In genomic region chr1:74295456-74296171, GRCm38 (mm10) we compare ENCODE assay signal across 8 mouse cellular contexts. TPM values are rescaled to one million over a fixed set of nuclear protein-coding genes. Genes with fewer than 3 reads are reported as not detected.
DNase-seq lines count a peak whose midpoint lies in the region; ATAC-seq and TF ChIP-seq lines count a peak whose summit lies in the region.

No protein-coding gene starts in this region.

- peak; percentile 90 for ATAC-seq in CD4-positive, CD25-positive, alpha-beta regulatory T cell, adult 4 months
- peak; percentile 89 for ATAC-seq in forebrain, embryonic 13.5 days
- ATAC-seq in heart, postnatal 0 days (ENCODE audit: insufficient read depth, low read depth), result peak; percentile 89
- ATAC-seq in liver, embryonic 14.5 days (ENCODE audit: insufficient read depth), result peak; percentile 97
- ATAC-seq in stomach, embryonic 16.5 days (ENCODE audit: insufficient read depth, low FRiP score), result peak; percentile 90

- TF ChIP-seq EP300 in heart, postnatal 0 days (IDR thresholded peaks at IDR 0.05; ENCODE audit: low read depth), result peak; percentile 90
- peak; percentile 59 for TF ChIP-seq EP300 in liver, embryonic 14.5 days (IDR thresholded peaks at IDR 0.05; ENCODE audit: low read depth)

- H3K27ac ChIP-seq in forebrain, embryonic 13.5 days, result peak overlapping the region; percentile 66
- H3K27ac ChIP-seq in heart, postnatal 0 days (ENCODE audit: low read depth), result peak overlapping the region; percentile 98
- peak overlapping the region; percentile 90 for H3K27ac ChIP-seq in liver, embryonic 14.5 days
- peak overlapping the region; percentile 100 for H3K27ac ChIP-seq in stomach, embryonic 16.5 days (ENCODE audit: low read length)

- peak overlapping the region; percentile 50 for H3K9ac ChIP-seq in forebrain, embryonic 13.5 days
- peak overlapping the region; percentile 44 for H3K9ac ChIP-seq in heart, postnatal 0 days (replicated peaks; ENCODE audit: low read depth, low read length)
- peak overlapping the region; percentile 66 for H3K9ac ChIP-seq in liver, embryonic 14.5 days (replicated peaks)
- H3K9ac ChIP-seq in stomach, embryonic 16.5 days (ENCODE audit: low read length), result peak overlapping the region; percentile 70

- no peak for TF ChIP-seq CTCF in heart, postnatal 0 days (IDR thresholded peaks at IDR 0.05; ENCODE audit: low read depth)
- 0 out of 2 replicates have a peak, but pooled peaks have one; percentile 6 for TF ChIP-seq CTCF in liver, embryonic 14.5 days (IDR thresholded peaks at IDR 0.05; ENCODE audit: low read depth)

- peaks cover 18% of the 10 kb centered on the region for H3K36me3 ChIP-seq in forebrain, embryonic 13.5 days (ENCODE audit: poor library complexity, severe bottlenecking)
- H3K36me3 ChIP-seq in heart, postnatal 0 days (replicated peaks; ENCODE audit: control insufficient read depth, insufficient read depth, low read length), result peaks cover 30% of the 10 kb centered on the region
- H3K36me3 ChIP-seq in liver, embryonic 14.5 days (replicated peaks; ENCODE audit: control insufficient read depth, insufficient read depth, low read depth), result peaks cover 2% of the 10 kb centered on the region; the same call in 1 of the 2 replicates
- H3K36me3 ChIP-seq in stomach, embryonic 16.5 days (ENCODE audit: control insufficient read depth, insufficient read depth, low read length), result peaks cover 10% of the 10 kb centered on the region

- peaks cover 19% of the 10 kb centered on the region for H3K4me1 ChIP-seq in forebrain, embryonic 13.5 days
- H3K4me1 ChIP-seq in heart, postnatal 0 days (ENCODE audit: control insufficient read depth, insufficient read depth), result peaks cover 75% of the 10 kb centered on the region
- H3K4me1 ChIP-seq in liver, embryonic 14.5 days (replicated peaks; ENCODE audit: control insufficient read depth in 2 of 2, insufficient read depth in 2 of 2, low read length in 1 of 2), result peaks cover 35 to 41% of the 10 kb centered on the region in 2 experiments
- H3K4me1 ChIP-seq in stomach, embryonic 16.5 days (ENCODE audit: control insufficient read depth, insufficient read depth, low read length), result peaks cover 67% of the 10 kb centered on the region

- WGBS in forebrain, embryonic 13.5 days, result 21% methylated on average over 9 of the region's 9 CpGs
- 6% methylated on average over 9 of the region's 9 CpGs for WGBS in heart, postnatal 0 days
- 14% methylated on average over 9 of the region's 9 CpGs for WGBS in liver, embryonic 14.5 days (ENCODE audit: insufficient replicate concordance)
- WGBS in stomach, embryonic 16.5 days, result 3% methylated on average over 9 of the region's 9 CpGs

- H3K27me3 ChIP-seq in forebrain, embryonic 13.5 days, result no peaks in the 10 kb centered on the region
- H3K27me3 ChIP-seq in heart, postnatal 0 days (ENCODE audit: control insufficient read depth, insufficient read depth, low read length), result no peaks in the 10 kb centered on the region
- H3K27me3 ChIP-seq in liver, embryonic 14.5 days (ENCODE audit: control insufficient read depth, insufficient read depth, low read length), result no peaks in the 10 kb centered on the region
- H3K27me3 ChIP-seq in stomach, embryonic 16.5 days (ENCODE audit: control insufficient read depth, insufficient read depth, low read length), result no peaks in the 10 kb centered on the region

- DNase-seq in cerebellum, adult 11-12 months, result peak; percentile 93
- peak; percentile 96 for DNase-seq in heart, postnatal 0 days (ENCODE audit: low spot score)
- DNase-seq in kidney, postnatal 36 days, result peak; percentile 88 to 93
- DNase-seq in liver, embryonic 14.5 days (ENCODE audit: low read depth in 3 of 3, low spot score in 3 of 3), result peak; percentile 83 to 90 (median 84)
- DNase-seq in neural tube, embryonic 10.5 days (ENCODE audit: extremely low spot score, low spot score), result peak; percentile 51

- H3K4me3 ChIP-seq in forebrain, embryonic 13.5 days, result no peak overlapping the region
- peak overlapping the region; percentile 29 for H3K4me3 ChIP-seq in heart, postnatal 0 days (ENCODE audit: low read depth, low read length)
- H3K4me3 ChIP-seq in liver, embryonic 14.5 days (ENCODE audit: insufficient read depth in 1 of 2, low read depth in 2 of 2, low read length in 2 of 2), result peak overlapping the region; percentile 36 to 52
- peak overlapping the region; percentile 29 for H3K4me3 ChIP-seq in stomach, embryonic 16.5 days (replicated peaks; ENCODE audit: low read length)

- peak overlapping the region; percentile 19 for H3K4me2 ChIP-seq in forebrain, embryonic 13.5 days
- peak overlapping the region; percentile 65 for H3K4me2 ChIP-seq in heart, postnatal 0 days (ENCODE audit: low read depth, low read length)
- H3K4me2 ChIP-seq in liver, embryonic 14.5 days (ENCODE audit: low read depth), result peak overlapping the region; percentile 75
- peak overlapping the region; percentile 59 for H3K4me2 ChIP-seq in stomach, embryonic 16.5 days (ENCODE audit: low read depth, low read length)

- no peaks in the 10 kb centered on the region for H3K9me3 ChIP-seq in forebrain, embryonic 13.5 days (replicated peaks)
- no peaks in the 10 kb centered on the region for H3K9me3 ChIP-seq in heart, postnatal 0 days (replicated peaks; ENCODE audit: control insufficient read depth, low read length)
- H3K9me3 ChIP-seq in liver, embryonic 14.5 days (ENCODE audit: control insufficient read depth, low read length), result no peaks in the 10 kb centered on the region
- no peaks in the 10 kb centered on the region for H3K9me3 ChIP-seq in stomach, embryonic 16.5 days (replicated peaks; ENCODE audit: control insufficient read depth, low read length)

RNA-seq across cellular contexts. Expression of gene Tmbim1, which starts 9.8 kb away (rescaled TPM):
- 10 to 100 TPM; 16.7 to 27.5 TPM for polyA plus RNA-seq in CD4-positive, CD25-positive, alpha-beta regulatory T cell, adult 4 months (2017; shearing (Covaris generic))
- 4.3 and 4.4 TPM in 2 replicates for polyA plus RNA-seq in forebrain, embryonic 13.5 days (2015; fragmentation: Nextera tagmentation; extraction: Ambion mirVana)
- total RNA-seq in heart, postnatal 0 days (2014; rRNA removed; ENCODE audit: low replicate concordance), result 55.7 and 100 TPM in 2 replicates
- polyA plus RNA-seq in heart, postnatal 0 days (2015; fragmentation: Nextera tagmentation; extraction: Ambion mirVana), result 41.6 and 44.9 TPM in 2 replicates
- polyA plus RNA-seq in liver, embryonic 14.5 days (2012; rRNA removed), result 6.7 and 10.5 TPM in 2 replicates
- 10.1 and 11.7 TPM in 2 replicates for polyA plus RNA-seq in liver, embryonic 14.5 days (2014; fragmentation: Nextera tagmentation; extraction: Ambion mirVana)
- 105 and 150 TPM in 2 replicates for polyA plus RNA-seq in stomach, embryonic 16.5 days (2015; fragmentation: Nextera tagmentation; extraction: Ambion mirVana)

RNA-seq across cellular contexts. Expression of gene Pnkd, which starts 10.9 kb away (rescaled TPM):
- polyA plus RNA-seq in CD4-positive, CD25-positive, alpha-beta regulatory T cell, adult 4 months (2017; shearing (Covaris generic)), result 10 to 100 TPM; 78.8 to 83.8 TPM
- 94.5 and 96.1 TPM in 2 replicates for polyA plus RNA-seq in forebrain, embryonic 13.5 days (2015; fragmentation: Nextera tagmentation; extraction: Ambion mirVana)
- total RNA-seq in heart, postnatal 0 days (2014; rRNA removed; ENCODE audit: low replicate concordance), result 221 and 310 TPM in 2 replicates
- polyA plus RNA-seq in heart, postnatal 0 days (2015; fragmentation: Nextera tagmentation; extraction: Ambion mirVana), result 345 and 362 TPM in 2 replicates
- polyA plus RNA-seq in liver, embryonic 14.5 days (2012; rRNA removed), result 16.8 and 17.8 TPM in 2 replicates
- polyA plus RNA-seq in liver, embryonic 14.5 days (2014; fragmentation: Nextera tagmentation; extraction: Ambion mirVana), result 42.1 and 42.6 TPM in 2 replicates
- 108 and 119 TPM in 2 replicates for polyA plus RNA-seq in stomach, embryonic 16.5 days (2015; fragmentation: Nextera tagmentation; extraction: Ambion mirVana)

RNA-seq across cellular contexts. Expression of gene Aamp, which starts 11.1 kb away (rescaled TPM):
- polyA plus RNA-seq in CD4-positive, CD25-positive, alpha-beta regulatory T cell, adult 4 months (2017; shearing (Covaris generic)), result 100 to 1,000 TPM; 205 to 288 TPM
- polyA plus RNA-seq in forebrain, embryonic 13.5 days (2015; fragmentation: Nextera tagmentation; extraction: Ambion mirVana), result 195 and 211 TPM in 2 replicates
- total RNA-seq in heart, postnatal 0 days (2014; rRNA removed; ENCODE audit: low replicate concordance), result 125 and 146 TPM in 2 replicates
- 162 and 165 TPM in 2 replicates for polyA plus RNA-seq in heart, postnatal 0 days (2015; fragmentation: Nextera tagmentation; extraction: Ambion mirVana)
- 47.3 and 55.8 TPM in 2 replicates for polyA plus RNA-seq in liver, embryonic 14.5 days (2012; rRNA removed)
- polyA plus RNA-seq in liver, embryonic 14.5 days (2014; fragmentation: Nextera tagmentation; extraction: Ambion mirVana), result 84.4 and 89.0 TPM in 2 replicates
- polyA plus RNA-seq in stomach, embryonic 16.5 days (2015; fragmentation: Nextera tagmentation; extraction: Ambion mirVana), result 227 and 252 TPM in 2 replicates

RNA-seq across cellular contexts. Expression of gene Gpbar1, which starts 17.3 kb away (rescaled TPM):
- polyA plus RNA-seq in CD4-positive, CD25-positive, alpha-beta regulatory T cell, adult 4 months (2017; shearing (Covaris generic)), result 1 to 10 TPM in 1 of 2 experiments, not detected in 1; 1.1 TPM
- not detected in 2 replicates for polyA plus RNA-seq in forebrain, embryonic 13.5 days (2015; fragmentation: Nextera tagmentation; extraction: Ambion mirVana)
- total RNA-seq in heart, postnatal 0 days (2014; rRNA removed; ENCODE audit: low replicate concordance), result 0.27 TPM in 1 of 2 replicates, not detected in the other
- 0.22 and 0.33 TPM in 2 replicates for polyA plus RNA-seq in heart, postnatal 0 days (2015; fragmentation: Nextera tagmentation; extraction: Ambion mirVana)
- polyA plus RNA-seq in liver, embryonic 14.5 days (2012; rRNA removed), result 0.57 and 1.0 TPM in 2 replicates
- 0.56 and 1.1 TPM in 2 replicates for polyA plus RNA-seq in liver, embryonic 14.5 days (2014; fragmentation: Nextera tagmentation; extraction: Ambion mirVana)
- polyA plus RNA-seq in stomach, embryonic 16.5 days (2015; fragmentation: Nextera tagmentation; extraction: Ambion mirVana), result 1.0 and 1.2 TPM in 2 replicates

RNA-seq across cellular contexts. Expression of gene Arpc2, which starts 59.7 kb away (rescaled TPM):
- polyA plus RNA-seq in CD4-positive, CD25-positive, alpha-beta regulatory T cell, adult 4 months (2017; shearing (Covaris generic)), result 100 to 1,000 TPM; 614 to 635 TPM
- 367 and 371 TPM in 2 replicates for polyA plus RNA-seq in forebrain, embryonic 13.5 days (2015; fragmentation: Nextera tagmentation; extraction: Ambion mirVana)
- 149 and 180 TPM in 2 replicates for total RNA-seq in heart, postnatal 0 days (2014; rRNA removed; ENCODE audit: low replicate concordance)
- 374 and 375 TPM in 2 replicates for polyA plus RNA-seq in heart, postnatal 0 days (2015; fragmentation: Nextera tagmentation; extraction: Ambion mirVana)
- 58.8 and 95.3 TPM in 2 replicates for polyA plus RNA-seq in liver, embryonic 14.5 days (2012; rRNA removed)
- polyA plus RNA-seq in liver, embryonic 14.5 days (2014; fragmentation: Nextera tagmentation; extraction: Ambion mirVana), result 157 and 160 TPM in 2 replicates
- 544 and 546 TPM in 2 replicates for polyA plus RNA-seq in stomach, embryonic 16.5 days (2015; fragmentation: Nextera tagmentation; extraction: Ambion mirVana)

Comparison
In these comparisons a context has a peak if more than half of its experiments do, and no peak if none do; other contexts are left out.
1. H3K4me2 ChIP-seq: peak in every context shown above with its lines; median percentile 75 in liver, embryonic 14.5 days; 65 in heart, postnatal 0 days; 59 in stomach, embryonic 16.5 days; 19 in forebrain, embryonic 13.5 days.